ENCODE assay signal across 13 mouse cellular contexts in genomic region chr14:5460469-5460868, GRCm38 (mm10). TPM values are rescaled to one million over a fixed set of nuclear protein-coding genes. Genes with fewer than 3 reads are reported as not detected.
"Had no signal": no experiment of that assay in that cellular context is flagged by ENCODE, and none has a peak within 500 bp of the region (broad histone marks: within the 10 kb centered on the region; RNA-seq: fewer than 3 reads in every experiment).

No protein-coding gene starts in this region.

RNA-seq across cellular contexts. Expression of gene Gm3194, which starts 5.2 kb away (rescaled TPM):
- polyA plus RNA-seq: liver, adult 2 months; liver, embryonic 13.5 days; liver, embryonic 16.5 days; macrophage had no signal

RNA-seq across cellular contexts. Expression of gene Gm8246, which starts 17.2 kb away (rescaled TPM):
- polyA plus RNA-seq: limb, embryonic 11.5 days; limb, embryonic 14.5 days; liver, adult 2 months; liver, embryonic 13.5 days; liver, embryonic 16.5 days; lung, adult 2 months; lung, embryonic 16.5 days; macrophage; midbrain, embryonic 12.5 days; neural tube, embryonic 13.5 days; stomach, embryonic 14.5 days; stomach, postnatal 0 days; thymus, adult 2 months had no signal

RNA-seq across cellular contexts. Expression of gene Gm3187, which starts 23.5 kb away (rescaled TPM):
- polyA plus RNA-seq: limb, embryonic 11.5 days; limb, embryonic 14.5 days; liver, adult 2 months; liver, embryonic 13.5 days; liver, embryonic 16.5 days; lung, adult 2 months; macrophage; midbrain, embryonic 12.5 days; neural tube, embryonic 13.5 days; stomach, embryonic 14.5 days; stomach, postnatal 0 days; thymus, adult 2 months had no signal

RNA-seq across cellular contexts. Expression of gene Gm3488, which starts 41.0 kb away (rescaled TPM):
- polyA plus RNA-seq: liver, adult 2 months; liver, embryonic 13.5 days; liver, embryonic 16.5 days; lung, adult 2 months; macrophage had no signal
